Mouse (Mus musculus) liver, postnatal 0 days (tissue): ENCODE data around the gene Mtm1.

ENCODE experiments used
- CTCF ChIP-seq: sonication (generic); IDR thresholded peaks from 2 replicates; pipeline ENCODE4 v1.5.1; 2016; ENCODE audit warnings: antibody characterized with exemption, low read depth
- EP300 ChIP-seq: IDR thresholded peaks from 2 replicates; pipeline ENCODE4 v1.6.1; 2016; ENCODE audit warnings: antibody characterized with exemption, low read depth, mild to moderate bottlenecking

DNA sequence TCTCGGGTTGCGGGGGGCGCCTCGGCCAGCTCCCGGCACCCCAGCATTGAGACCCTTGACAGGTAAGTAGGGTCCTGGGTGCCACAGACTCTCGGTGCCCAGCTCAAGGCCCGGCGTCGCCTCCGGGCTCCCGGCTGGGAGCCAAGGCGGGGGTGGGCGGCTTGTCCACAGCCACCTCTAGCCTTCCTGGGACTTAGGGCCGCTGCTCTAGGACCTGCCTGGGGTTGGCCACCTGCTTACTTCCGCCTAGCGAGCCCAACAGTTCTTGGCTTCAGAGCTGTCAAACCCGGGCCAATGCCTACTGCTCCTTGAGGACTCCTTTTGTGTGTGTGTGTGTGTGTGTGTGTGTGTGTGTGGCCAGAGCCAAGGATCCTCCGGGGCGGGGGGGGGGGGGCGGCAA is 154.4 kb downstream of the Mtm1 start:
- TF ChIP-seq CTCF (no peak), EP300 (no peak)
